Mouse (Mus musculus): Measurements from ENCODE around the gene Engase.

DNA sequence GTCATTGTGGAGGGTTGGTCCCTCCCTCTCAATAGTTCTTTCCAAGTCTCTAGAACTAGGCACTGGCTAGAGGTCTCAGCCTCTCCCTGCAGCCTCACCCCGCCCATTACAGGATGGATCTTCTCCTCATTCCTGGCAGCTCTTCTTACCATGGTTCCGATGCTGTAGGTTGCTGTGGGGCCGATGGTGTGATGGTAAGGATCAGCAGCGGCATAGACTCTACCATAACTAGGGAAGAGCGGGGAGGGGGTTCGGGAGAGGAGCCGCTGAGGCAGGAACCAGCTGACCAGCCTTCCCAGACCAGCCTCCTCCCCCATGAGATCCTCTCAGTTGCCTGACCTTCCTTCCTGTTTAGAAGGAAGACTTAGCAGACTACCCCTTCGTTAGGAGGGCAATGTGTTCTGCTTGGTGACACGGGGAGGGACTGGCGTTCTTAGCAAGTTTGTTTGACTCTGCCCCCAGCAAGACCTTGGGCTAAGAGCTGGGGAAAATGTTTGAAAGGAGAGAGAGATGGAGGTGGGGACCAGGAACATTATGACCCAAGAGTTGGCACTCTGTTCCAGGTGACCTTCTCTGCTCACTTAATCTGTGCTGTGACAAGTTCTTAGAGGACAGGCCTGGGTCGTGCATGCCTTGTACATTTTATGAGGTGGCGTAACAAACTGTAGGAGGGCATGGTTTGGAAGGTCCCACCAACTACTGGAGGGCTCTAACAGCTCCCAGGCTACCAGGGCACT is 17.5 kb downstream of the Engase start:
- no peak for TF ChIP-seq CTCF (IDR thresholded peaks at IDR 0.05; ENCODE audit: low read depth, low read length)
- no peak for TF ChIP-seq POLR2A (IDR thresholded peaks at IDR 0.05; ENCODE audit: borderline replicate concordance, low read depth, low read length)

Data from bone marrow macrophage, adult 2 months (primary cell).